Comparison of ENCODE assay signal across 9 mouse cellular contexts in the genomic region with DNA sequence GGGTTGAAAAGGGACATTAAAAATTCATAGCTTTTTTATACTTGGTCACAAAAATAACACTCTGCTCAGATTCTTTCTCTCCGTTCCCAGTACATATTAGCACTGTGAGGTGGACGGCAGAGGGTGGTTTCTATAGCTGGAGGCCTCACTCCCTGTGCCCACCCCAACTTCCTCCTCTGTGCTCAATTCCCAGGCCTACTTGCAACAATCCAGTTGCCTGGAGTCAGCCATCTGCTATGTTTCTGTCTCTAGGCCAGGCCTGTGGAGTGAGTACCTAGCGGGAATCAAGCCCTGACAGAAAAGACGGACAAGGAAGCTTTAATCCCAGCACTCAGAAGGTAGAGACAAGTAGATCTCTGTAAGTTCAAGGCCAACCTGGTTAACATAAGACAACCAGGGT. TPM values are rescaled to one million over a fixed set of nuclear protein-coding genes. Genes with fewer than 3 reads are reported as not detected.
DNase-seq lines count a peak whose midpoint lies in the region; ATAC-seq lines count a peak whose summit lies in the region.
"Had no signal": no experiment of that assay in that cellular context is flagged by ENCODE, and none has a peak within 500 bp of the region (broad histone marks: within the 10 kb centered on the region; RNA-seq: fewer than 3 reads in every experiment).

No protein-coding gene starts in this region.

- WGBS in heart, embryonic 10.5 days = 71% methylated on average over 4 of the region's 4 CpGs
- WGBS in lung, embryonic 15.5 days = 59% methylated on average over 4 of the region's 4 CpGs
- 63% methylated on average over 4 of the region's 4 CpGs for WGBS in hindbrain, embryonic 13.5 days

- no peak for ATAC-seq in lung, embryonic 15.5 days (ENCODE audit: borderline replicate concordance, extremely low read depth, low FRiP score, low TSS enrichment)
- no peak for ATAC-seq in hindbrain, embryonic 13.5 days (ENCODE audit: low FRiP score)
- ATAC-seq: forebrain, embryonic 14.5 days had no signal

- H3K27ac ChIP-seq in heart, embryonic 10.5 days = peak overlapping the region; percentile 88
- peak overlapping the region; percentile 89 for H3K27ac ChIP-seq in lung, embryonic 15.5 days
- peak overlapping the region; percentile 76 for H3K27ac ChIP-seq in hindbrain, embryonic 13.5 days

- intact Hi-C loops in heart, postnatal 10 days (cut with DNase I) = loop anchor here (5.0 kb wide), 1 partner anchor 115 kb away; no protein-coding TSS in a partner anchor

- peaks cover 90% of the 10 kb centered on the region for H3K4me1 ChIP-seq in heart, embryonic 10.5 days
- peaks cover 88% of the 10 kb centered on the region for H3K4me1 ChIP-seq in lung, embryonic 15.5 days
- peaks cover 79% of the 10 kb centered on the region for H3K4me1 ChIP-seq in hindbrain, embryonic 13.5 days (replicated peaks)

- no peak overlapping the region for H3K9ac ChIP-seq in lung, embryonic 15.5 days
- H3K9ac ChIP-seq in hindbrain, embryonic 13.5 days = 0 out of 2 replicates have a peak overlapping the region, but pooled peaks have one; percentile 40

- no peak for DNase-seq in heart, embryonic 10.5 days (ENCODE audit: low spot score)
- DNase-seq in heart, postnatal 10 days = no peak
- no peak for DNase-seq in lung, postnatal 14 days
- DNase-seq in right cerebral cortex, postnatal 10 days (ENCODE audit: low spot score in 2 of 2) = peak; percentile 47 to 57
- DNase-seq in adrenal gland, postnatal 4 days (ENCODE audit: low spot score in 2 of 2) = no peak
- no peak for DNase-seq in retina, embryonic 14.5 days (ENCODE audit: low spot score)

- no peaks in the 10 kb centered on the region for H3K9me3 ChIP-seq in heart, embryonic 10.5 days
- H3K9me3 ChIP-seq in lung, embryonic 15.5 days = no peaks in the 10 kb centered on the region
- no peaks in the 10 kb centered on the region for H3K9me3 ChIP-seq in hindbrain, embryonic 13.5 days

- no peak overlapping the region for H3K4me2 ChIP-seq in lung, embryonic 15.5 days
- H3K4me2 ChIP-seq in hindbrain, embryonic 13.5 days = no peak overlapping the region

- H3K27me3 ChIP-seq in heart, embryonic 10.5 days (ENCODE audit: insufficient read depth, poor library complexity, severe bottlenecking) = no peaks in the 10 kb centered on the region
- no peaks in the 10 kb centered on the region for H3K27me3 ChIP-seq in lung, embryonic 15.5 days
- no peaks in the 10 kb centered on the region for H3K27me3 ChIP-seq in hindbrain, embryonic 13.5 days

- H3K36me3 ChIP-seq in heart, embryonic 10.5 days = peaks cover 22% of the 10 kb centered on the region
- peaks cover 10% of the 10 kb centered on the region; the same call in 1 of the 2 replicates for H3K36me3 ChIP-seq in lung, embryonic 15.5 days
- peaks cover 16% of the 10 kb centered on the region for H3K36me3 ChIP-seq in hindbrain, embryonic 13.5 days

- no peak overlapping the region for H3K4me3 ChIP-seq in heart, embryonic 10.5 days
- H3K4me3 ChIP-seq in lung, embryonic 15.5 days = no peak overlapping the region
- H3K4me3 ChIP-seq in hindbrain, embryonic 13.5 days = no peak overlapping the region

RNA-seq across cellular contexts. Expression of gene Actn4, which starts 39.5 kb away (rescaled TPM):
- 319 and 371 TPM in 2 replicates for polyA plus RNA-seq in heart, embryonic 10.5 days (2016; fragmentation: Nextera tagmentation; extraction: Ambion mirVana)
- total RNA-seq in heart, postnatal 10 days (2021) = 100 to 1,000 TPM; 173 to 174 TPM
- 287 and 302 TPM in 2 replicates for polyA plus RNA-seq in lung, embryonic 15.5 days (2015; fragmentation: Nextera tagmentation; extraction: Ambion mirVana)
- 136 and 138 TPM in 2 replicates for polyA plus RNA-seq in hindbrain, embryonic 13.5 days (2015; fragmentation: Nextera tagmentation; extraction: Ambion mirVana)
- 100 to 1,000 TPM; 220 to 242 TPM for total RNA-seq in adrenal gland, postnatal 4 days (2021)

RNA-seq across cellular contexts. Expression of gene Capn12, which starts 41.4 kb away (rescaled TPM):
- polyA plus RNA-seq in heart, embryonic 10.5 days (2016; fragmentation: Nextera tagmentation; extraction: Ambion mirVana) = 0.20 and 0.34 TPM in 2 replicates
- under 1 TPM; 0.26 to 0.47 TPM for total RNA-seq in heart, postnatal 10 days (2021)
- polyA plus RNA-seq in lung, embryonic 15.5 days (2015; fragmentation: Nextera tagmentation; extraction: Ambion mirVana) = 0.29 and 0.42 TPM in 2 replicates
- 0.38 and 0.43 TPM in 2 replicates for polyA plus RNA-seq in hindbrain, embryonic 13.5 days (2015; fragmentation: Nextera tagmentation; extraction: Ambion mirVana)
- under 1 TPM; 0.11 to 0.17 TPM for total RNA-seq in adrenal gland, postnatal 4 days (2021)

RNA-seq across cellular contexts. Expression of gene Lgals7, which starts 59.0 kb away (rescaled TPM):
- 0.24 and 0.81 TPM in 2 replicates for polyA plus RNA-seq in heart, embryonic 10.5 days (2016; fragmentation: Nextera tagmentation; extraction: Ambion mirVana)
- 1 to 10 TPM; 2.2 to 2.8 TPM for total RNA-seq in heart, postnatal 10 days (2021)
- 1.5 and 1.6 TPM in 2 replicates for polyA plus RNA-seq in lung, embryonic 15.5 days (2015; fragmentation: Nextera tagmentation; extraction: Ambion mirVana)
- 6.4 and 7.4 TPM in 2 replicates for polyA plus RNA-seq in hindbrain, embryonic 13.5 days (2015; fragmentation: Nextera tagmentation; extraction: Ambion mirVana)
- total RNA-seq in adrenal gland, postnatal 4 days (2021) = 1 to 10 TPM; 3.9 TPM

RNA-seq across cellular contexts. Expression of gene Eif3k, which starts 59.1 kb away (rescaled TPM):
- 289 and 329 TPM in 2 replicates for polyA plus RNA-seq in heart, embryonic 10.5 days (2016; fragmentation: Nextera tagmentation; extraction: Ambion mirVana)
- 100 to 1,000 TPM; 185 to 188 TPM for total RNA-seq in heart, postnatal 10 days (2021)
- polyA plus RNA-seq in lung, embryonic 15.5 days (2015; fragmentation: Nextera tagmentation; extraction: Ambion mirVana) = 360 and 364 TPM in 2 replicates
- polyA plus RNA-seq in hindbrain, embryonic 13.5 days (2015; fragmentation: Nextera tagmentation; extraction: Ambion mirVana) = 315 and 332 TPM in 2 replicates
- total RNA-seq in adrenal gland, postnatal 4 days (2021) = 100 to 1,000 TPM; 308 to 312 TPM

RNA-seq across cellular contexts. Expression of gene Map4k1, which starts 59.2 kb away (rescaled TPM):
- 9.9 and 14.3 TPM in 2 replicates for polyA plus RNA-seq in heart, embryonic 10.5 days (2016; fragmentation: Nextera tagmentation; extraction: Ambion mirVana)
- total RNA-seq in heart, postnatal 10 days (2021) = 1 to 10 TPM; 2.0 to 2.2 TPM
- polyA plus RNA-seq in lung, embryonic 15.5 days (2015; fragmentation: Nextera tagmentation; extraction: Ambion mirVana) = 7.4 and 9.8 TPM in 2 replicates
- polyA plus RNA-seq in hindbrain, embryonic 13.5 days (2015; fragmentation: Nextera tagmentation; extraction: Ambion mirVana) = 4.1 and 6.4 TPM in 2 replicates
- 1 to 10 TPM; 2.5 to 3.6 TPM for total RNA-seq in adrenal gland, postnatal 4 days (2021)

Comparison
In these comparisons a context has a peak if more than half of its experiments do, and no peak if none do; other contexts are left out.
1. DNase-seq: peak in right cerebral cortex, postnatal 10 days (2 of 2); none in heart, embryonic 10.5 days (single experiment), heart, postnatal 10 days (0 of 2), lung, postnatal 14 days (single experiment), adrenal gland, postnatal 4 days (0 of 2) and retina, embryonic 14.5 days (single experiment).
2. Peak in every context shown above with its lines, with median percentiles within 50 percentile points of each other: H3K27ac ChIP-seq.